Mouse (Mus musculus): ENCODE results near the gene Socs1. TPM values are rescaled to one million over a fixed set of nuclear protein-coding genes. Genes with fewer than 3 reads are reported as not detected.
A peak's percentile ranks its signal among the peaks of the same experiment; 100 is the strongest.

Gene Socs1
- polyA plus RNA-seq, 1 experiment from 2014 or later: 3.8 TPM

DNA sequence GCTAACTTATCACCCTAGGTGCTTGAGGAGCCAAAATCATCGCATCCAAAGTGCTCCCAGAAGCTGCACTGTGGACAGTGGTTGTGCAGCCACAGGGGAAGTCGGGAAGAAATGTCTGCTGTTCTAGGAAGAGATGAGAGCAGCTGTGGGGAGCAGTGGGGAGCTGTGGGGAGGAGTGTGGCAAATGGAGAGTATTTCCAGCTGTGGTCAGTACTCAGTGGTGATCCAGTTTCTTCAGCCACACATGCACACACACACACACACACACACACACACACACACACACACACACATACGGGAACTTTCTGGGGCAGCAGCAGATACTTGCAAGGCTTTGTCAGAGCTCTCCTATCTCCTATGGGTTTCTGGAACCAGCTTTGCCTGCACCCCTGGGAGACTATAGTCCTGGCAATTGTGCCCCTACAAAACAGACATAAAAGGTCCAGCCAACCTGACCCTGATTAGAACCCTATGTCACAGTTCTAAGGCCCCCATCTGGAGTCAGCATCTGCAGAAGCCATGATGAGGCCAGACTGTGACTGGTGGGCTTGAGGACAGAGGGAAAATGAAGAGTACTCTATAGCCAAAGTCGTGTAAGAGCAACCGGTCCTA, 22.7 kb downstream of the Socs1 start:
- Histone ChIP-seq H3K9ac (ENCODE audit: low read depth, low read length) (no peak overlapping the region), H3K9me3 (ENCODE audit: control insufficient read depth) (no peaks in the 10 kb centered on the region), H3K36me3 (ENCODE audit: control insufficient read depth, insufficient read depth) (no peaks in the 10 kb centered on the region), H3K27ac (ENCODE audit: low read depth, low read length) (no peak overlapping the region), H3K4me2 (replicated peaks; ENCODE audit: low read depth) (no peak overlapping the region), H3K4me3 (ENCODE audit: low read depth, low read length) (no peak overlapping the region), H3K27me3 (replicated peaks; ENCODE audit: control insufficient read depth, insufficient read depth, low read length) (peaks cover 3% of the 10 kb centered on the region; the same call in 1 of the 2 replicates), H3K4me1 (replicated peaks; ENCODE audit: control insufficient read depth, insufficient read depth, low read length) (no peaks in the 10 kb centered on the region)
- 58% methylated on average over 5 of the region's 5 CpGs for WGBS
- TF ChIP-seq CTCF (IDR thresholded peaks at IDR 0.05; ENCODE audit: low read depth): no peak
- no peak for ATAC-seq

DNA sequence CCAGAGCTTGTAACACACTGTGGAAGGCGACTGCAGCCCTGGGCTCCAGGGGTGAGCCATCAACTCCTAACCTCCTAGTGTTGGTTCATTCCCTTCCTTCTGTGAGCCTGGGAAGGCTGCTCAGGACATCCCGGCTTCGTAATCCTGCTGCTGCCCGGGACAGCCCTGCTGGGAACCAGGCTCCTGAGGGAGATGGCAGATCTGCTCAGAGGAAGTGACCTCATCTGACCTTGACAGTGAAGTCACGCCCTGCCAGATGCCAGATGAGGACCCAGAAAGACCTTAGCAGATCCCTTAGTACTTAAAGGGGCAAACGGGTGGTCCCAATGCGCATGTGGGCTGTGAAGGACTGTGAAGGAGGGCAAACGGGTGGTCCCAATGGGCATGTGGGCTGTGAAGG, 24.2 kb downstream of the Socs1 start:
- no peaks in the 10 kb centered on the region for H3K9me3 ChIP-seq (ENCODE audit: control insufficient read depth)
- H3K4me3 ChIP-seq (ENCODE audit: low read depth, low read length): no peak overlapping the region
- TF ChIP-seq CTCF (IDR thresholded peaks at IDR 0.05; ENCODE audit: low read depth): no peak
- no peaks in the 10 kb centered on the region for H3K36me3 ChIP-seq (ENCODE audit: control insufficient read depth, insufficient read depth)
- H3K4me2 ChIP-seq (replicated peaks; ENCODE audit: low read depth): no peak overlapping the region
- H3K27me3 ChIP-seq (replicated peaks; ENCODE audit: control insufficient read depth, insufficient read depth, low read length): peaks cover 3% of the 10 kb centered on the region; the same call in 1 of the 2 replicates
- WGBS: 71% methylated on average over 8 of the region's 8 CpGs
- ATAC-seq: no peak
- H3K9ac ChIP-seq (ENCODE audit: low read depth, low read length): no peak overlapping the region
- H3K4me1 ChIP-seq (replicated peaks; ENCODE audit: control insufficient read depth, insufficient read depth, low read length): no peaks in the 10 kb centered on the region
- no peak overlapping the region for H3K27ac ChIP-seq (ENCODE audit: low read depth, low read length)

DNA sequence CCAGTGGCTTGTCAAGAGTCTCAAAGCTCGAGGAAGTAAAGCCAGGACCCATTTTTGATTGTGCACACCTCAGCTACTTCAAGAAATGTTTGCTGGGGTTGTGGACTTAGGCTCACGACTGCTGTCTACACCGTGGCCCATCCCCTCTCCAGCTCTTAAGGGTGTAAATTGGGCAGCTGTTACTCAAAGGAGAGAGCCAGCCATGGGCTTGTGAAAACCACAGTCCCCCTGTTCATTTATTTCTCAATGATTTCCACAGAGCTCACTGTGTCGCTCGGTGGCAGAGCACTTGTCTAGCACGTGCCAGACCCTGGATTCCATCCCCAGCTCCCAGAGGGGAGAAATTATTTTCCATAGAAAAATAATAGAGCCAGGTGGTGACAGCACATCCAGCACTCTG, 29.2 kb downstream of the Socs1 start:
- Histone ChIP-seq H3K27me3 (replicated peaks; ENCODE audit: control insufficient read depth, insufficient read depth, low read length) (no peaks in the 10 kb centered on the region; the same call in 1 of the 2 replicates), H3K4me1 (replicated peaks; ENCODE audit: control insufficient read depth, insufficient read depth, low read length) (no peaks in the 10 kb centered on the region), H3K27ac (ENCODE audit: low read depth, low read length) (no peak overlapping the region), H3K9me3 (ENCODE audit: control insufficient read depth) (no peaks in the 10 kb centered on the region), H3K36me3 (ENCODE audit: control insufficient read depth, insufficient read depth) (no peaks in the 10 kb centered on the region), H3K9ac (ENCODE audit: low read depth, low read length) (no peak overlapping the region), H3K4me3 (ENCODE audit: low read depth, low read length) (no peak overlapping the region), H3K4me2 (replicated peaks; ENCODE audit: low read depth) (no peak overlapping the region)
- no peak for TF ChIP-seq CTCF (IDR thresholded peaks at IDR 0.05; ENCODE audit: low read depth)
- WGBS: 91% methylated on average over 5 of the region's 6 CpGs
- no peak for ATAC-seq

DNA sequence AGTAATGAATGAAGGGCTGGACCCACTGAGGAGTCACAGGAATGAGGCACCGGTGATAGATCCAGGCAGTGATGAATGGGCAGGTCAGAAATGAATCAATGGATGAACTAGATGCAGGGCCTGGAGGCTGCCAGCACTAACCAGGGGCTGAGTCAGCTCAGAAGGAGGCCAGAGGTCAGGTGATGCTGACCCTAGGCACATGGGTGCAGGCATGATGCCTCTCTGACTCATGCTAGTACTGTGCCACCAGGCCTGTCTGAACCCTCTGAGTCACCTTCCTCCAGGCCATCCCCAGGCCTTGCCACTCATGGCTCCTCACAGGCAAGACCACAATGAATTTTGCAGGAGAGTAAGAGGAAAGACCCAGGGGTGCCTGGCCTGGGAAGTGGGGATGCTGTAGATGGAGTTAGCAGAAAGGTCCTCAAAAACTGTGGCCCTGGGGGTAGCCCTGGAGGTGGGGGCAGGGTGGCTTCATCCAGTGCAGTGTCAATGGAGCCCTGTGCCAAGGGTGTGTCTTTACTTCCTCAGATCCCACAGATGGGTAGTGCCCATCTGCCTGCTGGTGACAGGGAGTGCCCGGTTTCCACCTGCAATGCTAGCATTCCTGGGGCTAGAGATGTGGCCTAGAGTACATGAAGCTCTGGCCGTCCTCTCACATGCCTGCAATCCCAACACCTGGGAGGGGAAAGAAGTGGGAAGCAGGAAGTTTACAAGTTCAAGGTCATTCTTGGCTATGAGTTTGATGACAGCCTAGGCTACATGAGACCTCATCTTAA, 30.6 kb downstream of the Socs1 start:
- Histone ChIP-seq H3K4me2 (replicated peaks; ENCODE audit: low read depth) (no peak overlapping the region), H3K36me3 (ENCODE audit: control insufficient read depth, insufficient read depth) (no peaks in the 10 kb centered on the region), H3K9me3 (ENCODE audit: control insufficient read depth) (no peaks in the 10 kb centered on the region), H3K9ac (ENCODE audit: low read depth, low read length) (no peak overlapping the region), H3K4me3 (ENCODE audit: low read depth, low read length) (no peak overlapping the region), H3K27ac (ENCODE audit: low read depth, low read length) (no peak overlapping the region), H3K27me3 (replicated peaks; ENCODE audit: control insufficient read depth, insufficient read depth, low read length) (no peaks in the 10 kb centered on the region; the same call in 1 of the 2 replicates), H3K4me1 (replicated peaks; ENCODE audit: control insufficient read depth, insufficient read depth, low read length) (no peaks in the 10 kb centered on the region)
- ATAC-seq: peak; percentile 71
- no peak for TF ChIP-seq CTCF (IDR thresholded peaks at IDR 0.05; ENCODE audit: low read depth)
- 69% methylated on average over 3 of the region's 3 CpGs for WGBS

DNA sequence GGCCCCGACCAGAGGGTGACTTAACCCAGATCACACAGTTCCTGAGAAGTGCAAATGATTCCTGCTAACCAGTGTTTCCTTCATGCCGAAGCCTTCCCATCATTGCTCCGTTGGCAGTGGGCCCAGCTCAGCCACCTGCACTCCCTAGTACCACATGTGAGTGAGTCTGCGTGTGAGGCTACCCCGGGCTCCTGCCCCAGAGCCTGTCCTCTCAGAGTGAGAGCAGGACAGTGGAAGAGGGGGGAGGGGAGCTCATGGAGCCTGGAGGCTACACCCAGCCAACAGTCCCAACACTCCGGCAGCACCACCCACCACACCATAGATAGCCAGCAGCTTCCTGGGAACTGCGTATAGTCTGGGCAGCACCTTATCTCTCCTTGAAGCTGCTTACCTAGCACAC, 35.5 kb downstream of the Socs1 start:
- no peaks in the 10 kb centered on the region for H3K9me3 ChIP-seq (ENCODE audit: control insufficient read depth)
- no peaks in the 10 kb centered on the region for H3K27me3 ChIP-seq (replicated peaks; ENCODE audit: control insufficient read depth, insufficient read depth, low read length)
- H3K36me3 ChIP-seq (ENCODE audit: control insufficient read depth, insufficient read depth): no peaks in the 10 kb centered on the region
- WGBS: 24% methylated on average over 7 of the region's 7 CpGs
- no peak overlapping the region for H3K27ac ChIP-seq (ENCODE audit: low read depth, low read length)
- no peak overlapping the region for H3K4me2 ChIP-seq (replicated peaks; ENCODE audit: low read depth)
- ATAC-seq: 0 out of 2 replicates have a peak, but pooled peaks have one; percentile 11
- no peak overlapping the region for H3K9ac ChIP-seq (ENCODE audit: low read depth, low read length)
- H3K4me3 ChIP-seq (ENCODE audit: low read depth, low read length): no peak overlapping the region
- H3K4me1 ChIP-seq (replicated peaks; ENCODE audit: control insufficient read depth, insufficient read depth, low read length): 0 out of 2 replicates have a peak, but pooled peaks cover 4% of the 10 kb centered on the region
- TF ChIP-seq CTCF (IDR thresholded peaks at IDR 0.05; ENCODE audit: low read depth): no peak

DNA sequence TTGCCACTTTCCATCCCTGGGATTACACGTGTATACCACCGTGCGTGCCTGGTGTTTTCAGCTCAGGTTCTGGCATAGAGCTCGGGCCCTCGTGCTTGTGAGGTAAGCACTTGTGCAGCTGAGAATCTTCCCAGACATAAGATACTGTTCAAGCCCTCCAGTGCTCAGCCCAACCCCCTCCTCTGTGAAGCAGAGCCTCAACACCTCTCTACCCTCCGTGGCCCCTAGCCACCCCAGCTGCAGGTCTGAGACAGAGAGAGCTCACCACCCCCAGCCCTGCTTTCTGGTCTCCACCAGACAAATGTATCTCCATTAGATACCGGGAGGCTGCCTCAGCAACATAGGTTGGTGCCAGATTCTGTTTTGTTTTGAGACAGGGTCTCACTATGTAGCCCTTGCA, 36.1 kb downstream of the Socs1 start:
- WGBS: 31% methylated on average over 7 of the region's 7 CpGs
- TF ChIP-seq CTCF (IDR thresholded peaks at IDR 0.05; ENCODE audit: low read depth): no peak

More for the DNA sequence above, 36.1 kb downstream of the Socs1 start:
- H3K9ac ChIP-seq (ENCODE audit: low read depth, low read length): no peak overlapping the region
- no peak overlapping the region for H3K4me2 ChIP-seq (replicated peaks; ENCODE audit: low read depth)
- H3K9me3 ChIP-seq (ENCODE audit: control insufficient read depth): no peaks in the 10 kb centered on the region
- ATAC-seq: no peak
- H3K4me3 ChIP-seq (ENCODE audit: low read depth, low read length): no peak overlapping the region
- H3K27me3 ChIP-seq (replicated peaks; ENCODE audit: control insufficient read depth, insufficient read depth, low read length): no peaks in the 10 kb centered on the region
- H3K36me3 ChIP-seq (ENCODE audit: control insufficient read depth, insufficient read depth): no peaks in the 10 kb centered on the region
- no peak overlapping the region for H3K27ac ChIP-seq (ENCODE audit: low read depth, low read length)
- 0 out of 2 replicates have a peak, but pooled peaks cover 4% of the 10 kb centered on the region for H3K4me1 ChIP-seq (replicated peaks; ENCODE audit: control insufficient read depth, insufficient read depth, low read length)

All from intestine, postnatal 0 days (tissue).